Mouse (Mus musculus) left cerebral cortex, adult 2 months (tissue): ENCODE data around the gene Zfp618. TPM values are rescaled to one million over a fixed set of nuclear protein-coding genes. Genes with fewer than 3 reads are reported as not detected.
A peak's percentile ranks its signal among the peaks of the same experiment; 100 is the strongest.

Experiments
- DNase-seq, 2 experiments: peaks; one replicate each; pipeline ENCODE4 v3.0.0; 2021 to 2022; ENCODE audit warnings: low spot score in 2 of 2, mixed read lengths in 1 of 2; ENCODE audit errors: extremely low spot score in 1 of 2
- H3K27ac ChIP-seq: fragments of 200-600 bp; 2 replicates; pipeline ENCODE4 v1.8.1; 2022
- H3K4me3 ChIP-seq: fragments of 200-600 bp; 2 replicates; pipeline ENCODE4 v1.8.1; 2022
- CTCF ChIP-seq: fragments of 200-600 bp; IDR thresholded peaks from 2 replicates; pipeline ENCODE4 v1.8.1; 2022; ENCODE audit warnings: antibody characterized with exemption, mild to moderate bottlenecking, moderate library complexity
- intact Hi-C: fragments of 180-260 bp; cut with DNase I; formaldehyde crosslinking; loops from one replicate; pipeline ENCODE4 v1.15.1; 2025
- total RNA-seq, 2 experiments: library from RNA; stranded (reverse); gene quantifications; 2 replicates each; pipeline ENCODE4 v1.2.3; 2021

The Zfp618 gene
- total RNA-seq, 2 experiments from 2014 or later: 5.9 to 6.2 TPM

DNA sequence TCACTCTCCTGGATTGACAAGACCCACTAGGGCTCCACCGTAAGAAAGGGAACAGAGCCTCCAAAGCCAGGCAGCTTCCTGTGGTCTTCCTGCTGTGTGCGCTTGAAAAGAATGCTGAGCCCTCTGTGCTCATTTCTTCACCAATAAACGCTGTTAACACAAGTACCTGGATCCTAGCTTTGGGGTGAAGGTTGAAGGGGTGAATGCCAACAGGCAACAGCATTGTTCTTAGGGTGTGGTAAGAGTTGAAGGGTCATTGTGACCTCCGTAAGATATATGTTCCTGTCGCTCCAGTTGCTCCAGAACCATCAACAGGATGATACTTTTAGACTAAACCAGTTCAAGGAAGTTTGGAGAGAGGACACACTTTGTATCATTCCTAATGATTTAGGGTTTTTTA is 189.3 kb downstream of the Zfp618 start, which contains the start of gene Ambp:
Gene Ambp, minus strand, starts transcription at position 101 of the 400 bp plus-strand sequence.
- H3K27ac ChIP-seq: no peak within 1 kb of the TSS
- no peak within 1 kb of the TSS for H3K4me3 ChIP-seq
- intact Hi-C loops: no loop called here
- TF ChIP-seq CTCF: no peak
- no peak for DNase-seq

DNA sequence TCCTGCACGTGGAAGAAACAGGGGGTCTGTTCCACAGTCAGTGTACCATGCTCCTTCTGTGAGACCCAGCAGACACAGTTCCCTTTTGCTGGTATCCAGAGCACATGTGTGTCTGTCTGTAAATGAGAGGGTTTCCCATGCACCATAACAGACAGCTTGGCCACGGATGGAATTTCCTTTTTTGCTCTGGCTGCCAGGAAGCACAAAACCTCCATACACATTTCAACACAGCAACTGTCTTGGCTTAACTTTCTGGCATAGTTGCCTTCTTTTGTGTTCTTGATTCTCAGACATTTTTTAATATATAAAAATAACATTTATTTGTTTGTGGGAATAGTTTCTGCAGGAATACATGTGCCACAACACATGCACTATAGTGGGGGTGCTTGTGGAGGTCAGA is 190.2 kb downstream of the Zfp618 start:
- no peak for TF ChIP-seq CTCF
- no peak overlapping the region for H3K27ac ChIP-seq
- DNase-seq: no peak
- intact Hi-C loops: no loop called here
- H3K4me3 ChIP-seq: no peak overlapping the region

DNA sequence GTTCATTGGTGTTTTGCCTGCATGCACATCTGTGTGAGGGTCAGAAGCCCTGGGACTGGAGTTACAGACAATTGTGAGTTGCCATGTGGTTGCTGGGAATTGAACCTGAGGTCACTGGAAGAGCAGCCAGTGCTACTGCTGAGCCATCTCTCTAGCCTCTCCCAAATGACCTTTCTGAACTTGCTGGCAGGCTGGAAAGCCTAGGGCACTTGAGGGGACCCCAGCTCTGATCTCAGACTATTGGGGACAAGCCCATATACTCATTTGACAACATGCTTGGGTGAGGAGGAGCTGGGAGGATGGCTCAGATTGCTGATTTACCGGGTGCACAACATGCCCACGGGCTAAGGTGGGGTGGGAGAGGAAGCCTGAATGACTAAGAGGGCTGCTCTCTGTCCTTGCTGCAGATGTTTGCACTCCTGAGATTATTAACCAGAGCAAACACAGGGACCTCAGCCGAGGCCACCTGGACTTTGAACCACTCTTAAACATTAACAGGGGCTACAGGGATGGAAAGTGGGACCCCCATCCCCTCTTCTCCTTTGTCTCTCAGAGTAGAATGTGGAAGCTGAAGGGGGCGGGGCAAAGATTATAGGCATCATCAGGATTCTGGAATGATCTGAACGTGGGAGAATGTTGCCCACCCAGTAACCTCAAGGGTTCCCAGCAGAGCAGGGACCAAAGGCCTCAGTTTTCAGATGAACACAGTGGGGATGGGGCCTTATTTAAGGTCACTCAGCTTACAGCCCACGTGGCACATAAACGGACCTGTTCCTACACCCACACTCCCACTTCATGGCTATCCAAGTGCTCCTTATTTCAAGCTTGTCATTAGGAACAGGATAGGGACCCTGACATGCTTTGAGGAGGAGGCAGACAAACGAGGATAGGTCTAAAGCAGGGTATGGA is 191.6 kb downstream of the Zfp618 start:
- DNase-seq: no peak
- Histone ChIP-seq H3K4me3 (no peak overlapping the region), H3K27ac (no peak overlapping the region)
- no peak for TF ChIP-seq CTCF
- intact Hi-C loops: no loop called here

DNA sequence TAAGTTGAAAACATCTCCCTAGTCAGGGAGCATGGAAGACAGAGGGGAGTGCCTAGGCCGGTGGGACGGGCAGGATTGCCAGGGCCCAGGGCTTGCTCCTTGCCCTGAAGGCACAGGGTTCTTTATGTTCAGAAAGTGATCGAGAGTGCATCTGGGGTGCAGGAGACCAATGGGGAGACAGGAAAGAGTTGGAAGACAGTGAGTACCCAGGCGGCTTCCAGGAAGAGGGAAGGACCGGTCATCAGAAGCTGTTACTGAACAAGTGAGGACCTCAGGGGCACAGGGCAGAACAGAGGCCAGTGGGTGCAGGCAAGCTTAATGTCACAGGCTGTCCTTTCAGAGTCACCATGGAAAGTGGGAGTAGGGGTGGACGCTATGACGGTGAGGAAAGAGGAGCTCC is 192.8 kb downstream of the Zfp618 start:
- no peak overlapping the region for H3K27ac ChIP-seq
- no peak overlapping the region for H3K4me3 ChIP-seq
- DNase-seq: no peak
- no peak for TF ChIP-seq CTCF
- intact Hi-C loops: no loop called here

DNA sequence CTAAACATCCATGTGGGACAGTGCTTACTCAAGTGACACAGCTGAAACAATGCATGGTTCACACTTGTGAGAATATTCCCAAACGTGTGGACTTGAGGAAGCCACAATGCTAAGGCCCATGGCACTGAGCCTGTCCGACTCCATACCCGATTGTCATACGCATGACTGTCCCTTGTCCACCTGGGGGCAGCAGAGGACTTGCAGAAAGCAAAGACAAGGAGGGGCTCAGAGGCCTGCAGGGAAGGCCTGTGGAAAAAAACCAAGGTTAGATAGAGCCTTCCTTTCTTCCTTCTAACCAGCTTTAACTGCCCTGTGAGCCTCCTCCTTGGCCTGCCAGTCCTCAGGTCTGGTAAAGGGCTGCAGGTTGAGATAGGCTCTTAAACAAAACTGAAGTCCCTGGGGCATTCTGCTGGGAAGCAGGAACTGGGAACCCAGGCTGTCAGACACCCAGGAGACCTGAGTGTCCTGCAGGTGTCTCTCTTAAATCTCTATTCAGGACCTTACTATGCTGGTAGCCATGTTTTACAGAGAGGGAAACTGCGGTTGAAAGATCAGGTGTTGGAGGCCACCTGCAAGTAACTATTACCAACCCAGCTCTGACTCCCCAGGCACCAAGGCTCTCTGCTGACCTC is 193.7 kb downstream of the Zfp618 start:
- intact Hi-C loops: loop anchor here (1.0 kb wide), 2 partner anchors 148 to 160 kb away; no protein-coding TSS in a partner anchor

DNA sequence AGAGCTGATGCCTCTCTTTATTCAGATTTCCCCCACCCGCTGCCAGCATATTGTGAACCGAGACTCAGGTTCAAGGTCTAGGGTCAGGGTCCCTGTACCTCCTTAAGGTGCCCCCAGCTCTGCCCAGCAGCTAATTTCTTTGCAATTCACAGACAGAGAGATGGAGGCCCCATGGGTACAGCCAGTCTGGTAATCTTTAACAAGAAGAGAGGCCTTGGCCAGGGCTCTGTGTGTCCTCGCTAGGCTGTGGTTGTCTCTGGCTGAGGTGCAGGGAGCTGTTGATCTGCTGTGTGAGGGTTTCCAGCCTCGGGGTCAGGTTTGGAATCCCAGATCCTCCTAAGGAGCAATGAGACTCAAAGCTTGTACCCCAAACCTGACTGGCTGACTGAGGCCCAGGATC is 200.3 kb downstream of the Zfp618 start:
- intact Hi-C loops: no loop called here
- Histone ChIP-seq H3K4me3 (no peak overlapping the region), H3K27ac (no peak overlapping the region)
- no peak for DNase-seq
- TF ChIP-seq CTCF: no peak

More for the DNA sequence above, 193.7 kb downstream of the Zfp618 start:
- peak; percentile 78 to 85 for DNase-seq
- no peak overlapping the region for H3K27ac ChIP-seq
- peak; percentile 96 for TF ChIP-seq CTCF
- no peak overlapping the region for H3K4me3 ChIP-seq

DNA sequence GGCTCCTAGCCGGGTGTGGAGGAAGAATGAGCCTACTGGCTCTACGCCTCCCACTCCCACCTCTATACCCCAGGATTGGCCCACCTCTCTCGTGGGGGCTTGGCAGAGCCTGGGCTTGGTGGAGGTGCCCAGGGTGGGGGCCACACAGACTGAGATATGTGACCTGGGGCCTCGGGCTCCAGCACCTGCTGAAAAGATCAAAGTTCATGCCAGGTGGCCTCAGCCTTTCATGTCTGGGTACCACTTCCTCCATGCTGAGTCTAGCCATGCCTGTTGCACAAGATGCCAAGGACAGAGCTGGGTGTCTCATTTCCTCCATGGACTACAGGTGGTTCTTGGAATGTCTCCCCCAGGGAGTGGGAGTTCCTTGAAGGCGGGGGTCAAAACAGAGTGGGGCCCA is 200.9 kb downstream of the Zfp618 start:
- H3K4me3 ChIP-seq: no peak overlapping the region
- H3K27ac ChIP-seq: no peak overlapping the region
- DNase-seq: no peak
- intact Hi-C loops: no loop called here
- TF ChIP-seq CTCF: no peak

DNA sequence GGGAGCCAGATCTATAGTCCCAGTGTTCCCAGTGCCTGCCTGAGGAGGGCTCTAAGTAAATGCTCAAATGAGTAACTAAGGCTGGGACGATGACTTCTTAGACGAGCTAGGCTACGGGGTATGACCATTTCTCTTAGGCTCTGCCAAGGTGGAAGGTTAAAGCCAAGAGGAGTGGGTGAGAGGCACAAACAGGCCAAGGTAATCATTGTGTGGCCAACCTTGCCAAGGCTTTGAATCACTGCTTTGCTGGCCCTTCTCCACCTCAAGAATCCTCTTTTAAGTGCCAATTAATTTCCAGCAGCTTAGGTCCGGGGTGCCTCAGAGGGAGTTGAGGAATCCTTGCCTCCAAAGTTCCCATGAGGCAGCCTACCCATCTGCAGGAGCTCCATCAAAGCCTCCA is 204.7 kb downstream of the Zfp618 start:
- H3K4me3 ChIP-seq: no peak overlapping the region
- H3K27ac ChIP-seq: no peak overlapping the region
- intact Hi-C loops: no loop called here
- DNase-seq: no peak
- no peak for TF ChIP-seq CTCF

DNA sequence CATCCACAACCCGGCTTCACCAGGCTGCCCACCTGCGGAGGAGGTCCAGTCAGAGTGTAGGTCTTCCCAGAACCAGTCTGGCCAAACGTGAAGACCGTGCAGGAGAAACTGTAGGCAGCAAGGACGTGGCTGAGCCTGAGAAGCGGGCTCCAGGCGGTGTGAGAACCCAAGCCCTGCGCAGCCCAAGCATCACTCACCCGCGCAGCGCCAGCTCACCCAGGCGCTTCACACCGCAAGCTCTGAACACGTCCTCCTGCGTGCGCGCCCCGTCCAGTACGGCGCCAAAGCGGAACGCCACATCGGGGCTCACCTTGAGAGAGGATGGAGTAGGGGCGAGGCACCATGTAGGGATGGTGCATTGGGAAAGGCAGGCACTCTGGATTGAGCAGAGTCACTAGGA is 205.7 kb downstream of the Zfp618 start:
- H3K4me3 ChIP-seq: no peak overlapping the region
- intact Hi-C loops: no loop called here
- H3K27ac ChIP-seq: no peak overlapping the region
- no peak for TF ChIP-seq CTCF
- no peak for DNase-seq

DNA sequence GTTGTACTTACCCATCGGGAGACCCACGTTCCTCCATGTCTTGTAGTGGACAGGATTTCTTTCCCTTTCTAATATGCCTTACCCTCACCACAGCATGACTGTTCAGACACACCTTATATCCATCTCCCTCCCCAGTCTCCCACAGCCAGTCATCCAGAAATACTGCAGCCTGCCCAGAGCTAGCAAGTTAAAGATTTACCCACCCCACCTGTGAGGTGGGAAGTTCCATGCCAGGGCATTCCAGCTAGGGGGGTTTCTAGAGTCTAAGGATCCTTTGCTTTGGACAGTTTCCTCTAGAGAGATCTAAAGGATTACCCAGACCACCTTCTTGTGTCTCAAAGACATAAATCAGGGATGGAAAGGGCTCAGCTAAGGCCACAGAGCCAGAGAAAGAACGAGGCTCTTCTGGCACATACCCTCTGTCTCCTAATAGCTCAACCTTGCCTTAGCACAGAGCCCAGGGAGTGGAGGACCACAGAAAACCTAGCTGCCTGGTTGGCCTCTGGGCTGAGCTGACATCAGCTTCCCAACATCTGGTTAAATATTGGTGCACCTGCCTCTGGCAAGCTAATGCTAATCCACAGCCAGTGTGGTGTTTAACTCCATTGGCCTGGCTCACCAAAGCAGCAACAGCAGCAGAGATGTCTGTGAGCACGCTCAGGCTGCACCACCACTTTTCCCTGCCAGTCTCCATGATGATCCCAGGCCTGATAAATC is 206.8 kb downstream of the Zfp618 start, which contains the start of gene Kif12:
Gene Kif12, minus strand, starts transcription at position 163 of the 717 bp plus-strand sequence.
- TF ChIP-seq CTCF: no peak
- H3K4me3 ChIP-seq: no peak within 1 kb of the TSS
- intact Hi-C loops: no loop called here

DNA sequence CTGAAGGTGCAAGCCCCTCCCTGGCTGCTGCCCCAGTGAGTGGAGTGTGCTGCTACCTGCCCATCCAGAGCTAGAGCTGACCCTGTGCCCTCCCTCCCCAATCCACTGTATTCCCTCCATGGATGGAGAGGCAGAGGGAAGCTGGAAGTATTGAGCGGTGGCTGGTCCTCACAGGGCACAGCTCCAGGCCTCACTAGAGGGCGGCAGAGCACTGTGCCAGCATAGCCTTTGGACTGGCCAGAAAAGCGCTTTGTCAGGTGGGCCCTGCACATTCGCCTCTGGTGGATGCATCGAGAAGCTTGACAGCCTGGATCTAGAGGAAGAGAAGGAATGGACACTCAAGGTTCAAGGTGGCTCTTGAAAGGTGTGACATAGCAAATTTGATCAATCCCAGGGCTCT is 216.2 kb downstream of the Zfp618 start:
- intact Hi-C loops: loop anchor here (1.0 to 5.0 kb wide), 2 partner anchors 126 to 226 kb away; no protein-coding TSS in a partner anchor
- H3K4me3 ChIP-seq: no peak overlapping the region
- no peak overlapping the region for H3K27ac ChIP-seq
- peak; percentile 87 for TF ChIP-seq CTCF
- DNase-seq: peak; percentile 67 to 69

More for the DNA sequence above, 206.8 kb downstream of the Zfp618 start, which contains the start of gene Kif12:
- DNase-seq: no peak
- no peak within 1 kb of the TSS for H3K27ac ChIP-seq

DNA sequence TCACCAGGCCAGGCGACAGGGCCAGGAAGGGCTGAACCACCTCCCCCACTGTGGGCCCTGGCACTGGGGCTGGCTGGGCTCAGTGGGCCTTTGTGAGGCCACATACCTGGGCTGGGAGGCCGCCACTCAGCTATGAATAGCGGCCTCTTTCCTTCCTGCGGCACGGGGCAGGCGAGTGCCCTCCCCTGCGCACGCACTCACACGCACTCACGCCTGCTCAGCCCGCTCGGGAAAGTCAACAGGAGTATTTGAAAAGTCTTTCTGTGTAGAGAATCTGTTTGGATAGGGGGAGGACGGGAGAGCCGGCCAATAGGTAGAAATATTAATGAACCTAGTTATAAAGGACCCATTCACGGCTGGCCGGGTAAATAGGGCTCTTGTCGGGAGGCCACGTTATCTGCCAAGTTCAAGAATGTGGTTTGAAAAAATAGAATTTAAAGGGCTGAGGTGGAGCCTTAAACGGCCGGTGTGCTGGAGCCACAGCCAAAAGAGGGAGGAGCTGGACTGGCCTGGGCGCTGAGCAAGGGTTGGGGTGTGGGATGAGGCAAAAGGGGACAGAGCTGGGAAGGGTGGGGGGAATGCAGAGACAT is 221.0 kb downstream of the Zfp618 start:
- Histone ChIP-seq H3K4me3 (no peak overlapping the region), H3K27ac (no peak overlapping the region)
- intact Hi-C loops: no loop called here
- no peak for DNase-seq
- no peak for TF ChIP-seq CTCF

Other genes with a start within 250 kb of the Zfp618 start
- gene Ambp, start 189.2 kb downstream of the Zfp618 start, total RNA-seq: not detected
- not detected for gene Kif12, start 206.6 kb downstream of the Zfp618 start, total RNA-seq
- gene Col27a1, start 248.4 kb downstream of the Zfp618 start, total RNA-seq: 1 to 10 TPM; 4.6 to 4.9 TPM